Mouse (Mus musculus) megakaryocyte-erythroid progenitor cell, adult 5-6 weeks (primary cell): ENCODE measurements around the gene Ccdc12. TPM values are rescaled to one million over a fixed set of nuclear protein-coding genes. Genes with fewer than 3 reads are reported as not detected.
A peak's percentile ranks its signal among the peaks of the same experiment; 100 is the strongest.
"Not testable (repeated sequence)": the region's sequence is repeated elsewhere in the genome, so short reads cannot be mapped to it uniquely, and the experiment has no call there.

ENCODE experiments used
- ATAC-seq: replicated peaks from 2 replicates; pipeline ENCODE4 v1.8.0; 2016; ENCODE audit warnings: mild to moderate bottlenecking, inconsistent platforms; ENCODE audit not compliant: severe bottlenecking, poor library complexity, low FRiP score, low TSS enrichment
- total RNA-seq, 2 experiments: library from RNA; stranded (forward) in 1 of 2; stranded (reverse) in 1 of 2; fragments of 200-1000, 215-1000 nt in 1 of 2; fragments of >200 nt in 1 of 2; fragmentation: Nextera tagmentation in 1 of 2; gene quantifications; 2 replicates each; pipeline ENCODE4 v1.2.3; 2014 to 2017

The Ccdc12 gene
- total RNA-seq, 2 experiments from 2014 or later = 70.8 to 110 TPM

DNA sequence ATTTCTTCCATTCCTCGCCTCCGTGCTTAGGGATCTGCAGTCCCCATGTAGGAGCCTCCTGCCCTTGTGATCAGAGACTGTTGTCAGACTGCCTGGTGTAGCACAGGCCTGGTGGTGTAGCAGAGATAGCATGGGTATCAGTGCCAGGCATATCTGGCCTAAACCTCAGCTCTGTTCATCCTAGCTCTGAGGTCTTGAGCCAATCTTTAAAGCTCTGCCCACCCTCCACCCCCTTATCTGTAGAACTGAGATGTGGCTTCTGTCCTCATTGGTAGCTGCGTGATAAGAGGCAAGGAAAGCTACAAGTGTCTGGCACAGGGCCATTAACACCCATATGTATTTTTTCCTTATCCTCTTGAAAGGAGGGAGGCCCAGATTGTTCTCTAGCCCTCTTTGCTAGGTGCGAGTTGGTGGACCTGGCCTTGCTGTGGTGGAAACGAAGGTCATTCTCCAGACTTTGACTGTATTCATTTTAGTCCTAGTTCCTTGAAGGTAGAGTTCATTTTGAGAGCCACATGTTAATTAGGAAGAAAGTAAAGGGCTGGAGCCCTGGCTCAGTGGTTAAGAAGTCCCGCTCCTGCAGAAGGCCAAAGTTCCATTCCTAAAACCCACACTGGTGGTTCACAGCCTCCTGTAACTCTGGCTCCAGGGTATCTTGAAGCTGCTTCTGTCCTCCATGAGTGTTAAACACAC is 12.4 kb downstream of the Ccdc12 start:
- ATAC-seq = peak; percentile 87

DNA sequence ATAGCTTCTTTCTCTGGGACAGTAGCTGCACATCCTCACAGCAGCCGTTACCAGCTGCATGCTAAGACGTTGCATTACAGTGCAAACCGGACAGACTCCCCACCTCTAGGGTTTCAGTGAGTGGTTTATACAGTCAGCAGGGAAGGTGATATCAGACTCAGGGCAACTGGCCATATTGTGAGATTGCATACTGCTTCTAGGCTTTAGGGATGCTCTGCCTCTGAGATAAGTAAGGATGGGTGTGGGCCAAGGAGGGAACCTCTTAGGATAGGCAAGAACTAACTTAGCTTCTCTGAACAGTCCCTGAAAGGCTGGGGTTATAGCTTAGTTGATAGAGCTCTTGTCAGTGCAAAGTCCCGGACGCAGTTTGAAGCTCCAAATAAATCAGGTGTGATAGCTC is 13.5 kb downstream of the Ccdc12 start:
- ATAC-seq = peak; percentile 35

DNA sequence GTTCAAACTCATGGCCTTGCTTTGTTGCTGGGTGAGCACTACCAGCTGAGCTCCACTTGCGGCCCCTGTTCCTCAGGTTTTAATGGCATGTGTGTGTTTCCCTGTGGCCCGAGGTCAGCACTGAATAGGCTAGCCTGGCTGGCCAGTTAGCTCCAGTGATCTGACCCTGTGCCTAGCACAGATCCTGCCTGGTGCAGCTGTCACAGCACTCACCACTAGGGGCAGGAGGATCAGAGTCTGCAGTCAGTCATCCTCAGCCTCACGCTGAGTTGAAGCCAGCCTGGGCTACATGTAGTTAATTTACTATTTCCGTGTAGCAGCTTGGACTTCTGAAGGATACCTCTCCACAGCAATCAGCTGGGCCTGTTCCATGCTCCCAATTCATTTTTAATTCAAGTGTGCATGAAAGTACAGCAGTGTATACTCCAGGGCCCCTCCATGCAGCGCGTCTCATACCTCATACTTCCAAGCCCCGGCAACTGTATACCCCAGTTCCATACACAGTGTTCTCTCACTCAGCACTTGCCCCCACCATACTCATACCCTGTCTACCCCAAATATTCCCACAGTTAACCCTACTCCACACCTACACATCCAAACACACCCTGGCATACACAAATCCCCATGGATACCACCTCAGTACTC is 16.3 kb downstream of the Ccdc12 start:
- peak; percentile 54 for ATAC-seq

DNA sequence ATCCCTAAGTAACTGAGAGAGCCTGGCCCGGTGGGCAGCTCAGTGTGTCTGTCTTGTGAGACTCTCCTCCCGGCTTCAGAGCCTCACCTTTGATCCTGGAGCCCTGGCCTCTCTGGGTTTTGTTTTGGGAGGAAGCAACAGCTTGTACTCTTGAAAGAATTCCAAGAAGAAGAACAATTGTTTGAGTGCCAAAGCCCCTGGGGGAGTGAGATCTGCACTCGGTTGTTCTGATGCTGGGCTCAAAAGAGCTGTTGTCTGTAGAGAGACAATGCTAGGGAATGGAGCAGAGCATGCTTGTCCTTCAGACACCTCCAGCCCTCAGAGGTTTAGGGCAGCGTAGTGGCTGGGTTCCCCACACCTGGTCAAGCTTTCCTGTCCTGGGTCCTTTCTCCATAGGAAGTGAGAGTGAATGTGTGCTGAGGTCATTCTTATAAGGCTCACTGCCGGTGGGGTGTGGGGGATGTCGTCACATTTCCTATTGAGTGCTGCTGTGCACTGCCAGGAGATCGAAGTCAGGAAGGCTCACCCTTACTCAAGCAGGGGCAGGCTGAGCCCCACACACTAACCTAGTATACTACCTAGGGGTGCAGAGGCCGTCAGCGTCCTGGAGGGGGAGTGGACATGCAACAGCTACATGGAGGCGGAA is 16.9 kb downstream of the Ccdc12 start:
- no peak for ATAC-seq

DNA sequence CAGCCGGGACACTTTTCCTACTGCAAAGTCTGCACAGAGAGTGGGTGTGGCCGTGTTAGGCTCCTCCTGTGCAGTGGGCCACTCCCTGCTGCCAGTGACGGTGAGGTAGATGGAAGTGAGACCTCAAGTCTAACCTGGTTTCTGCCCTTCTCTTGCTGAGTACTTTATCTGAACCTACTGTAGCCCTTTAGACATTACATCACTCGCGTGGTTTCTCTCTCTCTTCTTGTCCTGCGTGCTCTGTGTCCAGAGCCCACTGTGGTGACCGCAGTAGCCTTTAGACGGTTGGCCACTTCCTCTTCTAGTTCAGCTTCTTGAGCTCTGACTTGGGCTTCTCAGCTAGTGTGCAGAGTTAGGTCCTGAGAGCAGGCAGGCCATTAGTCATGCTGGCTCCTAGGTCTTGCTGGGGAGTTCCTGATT is 20.2 kb downstream of the Ccdc12 start:
- peak; percentile 70 for ATAC-seq

DNA sequence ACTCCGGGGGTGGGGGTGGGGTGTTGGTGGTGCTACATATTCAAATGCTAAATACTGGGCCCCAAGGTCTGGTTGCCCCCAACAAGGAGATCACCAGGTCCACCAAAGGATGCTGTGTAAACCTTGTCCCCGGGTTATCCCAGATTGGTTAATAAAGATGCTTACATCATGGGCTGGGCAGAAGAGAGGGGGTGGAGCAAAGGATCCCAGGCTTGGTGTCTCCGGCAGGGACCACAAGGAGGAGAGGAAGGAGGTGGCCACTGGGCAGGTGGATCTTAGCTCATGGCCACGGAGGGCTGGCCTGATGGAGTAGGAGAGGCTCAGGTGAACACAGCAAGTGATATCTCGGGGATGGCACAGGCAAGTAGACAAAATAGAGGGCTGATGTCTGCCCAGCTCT is 22.6 kb downstream of the Ccdc12 start:
- no peak for ATAC-seq

DNA sequence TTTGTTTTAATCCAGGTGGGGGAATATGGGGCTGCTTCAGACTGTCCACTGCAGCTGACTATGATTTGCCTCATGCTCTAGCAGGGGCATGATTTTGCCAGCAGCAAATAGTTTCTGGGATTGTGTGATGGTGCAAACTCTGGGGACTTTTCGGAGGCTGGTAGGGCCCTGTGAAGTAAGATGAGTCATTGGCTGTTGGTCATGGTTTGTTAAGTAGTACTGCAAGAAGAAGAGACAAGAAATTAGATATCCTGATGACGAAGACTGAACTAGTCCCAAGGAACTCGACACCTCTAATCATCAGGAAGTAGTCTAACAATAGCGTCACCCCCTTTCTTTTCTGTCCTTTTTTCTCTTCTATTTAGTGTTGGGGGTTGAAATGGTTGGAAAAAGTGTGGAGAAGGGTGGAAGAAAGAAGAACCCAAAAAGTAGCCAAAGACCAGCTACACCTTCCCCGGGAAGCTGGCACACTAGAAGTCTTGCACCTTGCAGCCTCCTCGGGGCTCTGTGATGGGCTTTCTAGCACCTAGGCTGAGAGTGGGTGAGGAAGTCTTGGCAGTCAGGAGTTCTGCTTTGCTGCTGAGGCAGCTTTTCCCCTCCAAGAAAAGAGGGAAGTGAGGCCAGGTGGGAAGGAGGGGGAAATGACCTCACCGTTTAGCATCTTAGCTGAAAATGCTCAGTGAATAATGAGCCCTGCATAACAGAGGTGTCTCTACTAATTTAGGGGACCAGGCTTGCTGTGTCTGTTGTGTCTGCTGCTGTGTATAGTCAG is 24.6 kb downstream of the Ccdc12 start:
- no peak for ATAC-seq

DNA sequence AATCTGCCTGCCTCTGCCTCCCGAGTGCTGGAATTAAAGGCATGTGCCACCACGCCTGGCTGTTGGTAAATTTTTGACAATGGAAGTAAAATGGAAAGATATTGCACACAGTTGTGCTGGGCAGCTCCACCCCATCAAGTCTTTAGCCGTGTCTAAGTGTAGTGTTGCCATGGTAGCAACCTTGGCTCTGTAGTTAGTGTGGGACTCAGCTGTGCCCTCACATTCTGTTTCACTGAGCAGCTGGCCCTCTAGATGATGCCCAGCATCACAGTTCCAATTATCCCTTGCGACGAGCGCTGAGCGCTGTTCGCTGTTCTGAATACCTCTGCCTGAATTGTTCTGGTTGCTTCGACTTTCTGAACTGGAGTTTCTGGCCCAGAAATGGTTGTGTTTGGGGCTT is 25.5 kb downstream of the Ccdc12 start:
- no peak for ATAC-seq

DNA sequence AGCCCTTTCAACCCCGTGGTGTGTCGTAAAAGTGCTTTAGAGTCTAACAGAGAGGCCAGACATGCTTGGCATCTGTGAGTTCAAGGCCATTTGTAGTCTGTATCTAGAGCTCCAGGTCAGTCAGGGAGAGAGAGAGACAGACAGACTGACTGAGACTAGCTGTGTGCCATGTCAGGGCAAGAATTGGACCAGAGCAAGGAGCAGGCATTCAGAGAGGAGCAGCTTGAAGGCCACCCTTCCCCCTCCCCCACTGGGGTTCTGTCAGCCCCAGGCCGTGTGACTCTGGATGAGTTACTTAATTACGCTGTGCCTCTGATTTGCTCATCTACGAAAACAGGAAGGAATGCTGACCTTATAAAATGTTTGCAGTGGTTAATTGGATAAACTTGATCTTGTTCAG is 26.0 kb downstream of the Ccdc12 start:
- no peak for ATAC-seq

DNA sequence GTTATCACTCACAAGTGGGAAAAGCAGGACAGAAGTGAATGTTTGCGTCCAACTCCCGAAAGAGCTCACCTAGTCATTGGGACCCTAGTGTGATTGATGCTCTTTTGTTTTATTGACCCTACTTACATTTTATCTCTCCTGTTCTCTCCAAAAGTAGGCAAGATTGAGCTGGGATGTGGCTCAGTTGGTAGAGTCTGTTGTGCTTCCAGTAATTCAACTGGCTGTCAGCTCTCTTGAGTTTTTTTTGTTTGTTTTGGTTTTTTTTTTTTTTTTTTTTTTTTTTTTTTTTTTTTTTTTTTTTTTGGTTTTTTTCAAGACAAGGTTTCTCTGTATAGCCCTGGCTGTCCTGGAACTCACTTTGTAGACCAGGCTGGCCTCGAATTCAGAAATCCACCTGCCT is 26.4 kb downstream of the Ccdc12 start:
- ATAC-seq = not testable (repeated sequence)

DNA sequence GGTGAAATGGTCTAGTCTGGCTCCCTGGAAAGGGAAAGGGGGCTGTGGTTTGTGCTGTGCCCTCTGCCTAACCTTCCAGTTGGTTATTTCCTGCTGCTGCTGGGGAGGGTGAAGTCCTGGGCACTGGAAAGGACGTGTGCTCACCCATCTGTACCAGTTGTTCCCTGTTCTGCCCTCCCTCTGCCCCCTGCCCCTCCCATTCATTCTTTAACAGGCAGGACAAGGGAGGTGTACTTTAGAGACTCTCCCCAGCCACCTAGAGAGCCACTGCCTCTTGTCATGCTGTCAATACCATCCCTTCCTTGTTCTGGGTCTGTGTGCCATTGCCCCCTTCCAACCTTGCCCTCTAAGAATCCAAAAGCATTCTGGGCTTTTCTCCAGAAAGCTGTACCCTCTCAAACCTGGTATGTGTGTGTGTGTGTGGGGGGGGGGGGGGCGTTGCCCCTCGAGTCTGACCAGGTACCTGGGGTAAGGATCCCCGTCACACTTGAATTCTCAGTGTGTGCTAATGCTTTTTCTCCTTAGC is 27.3 kb downstream of the Ccdc12 start:
- no peak for ATAC-seq

DNA sequence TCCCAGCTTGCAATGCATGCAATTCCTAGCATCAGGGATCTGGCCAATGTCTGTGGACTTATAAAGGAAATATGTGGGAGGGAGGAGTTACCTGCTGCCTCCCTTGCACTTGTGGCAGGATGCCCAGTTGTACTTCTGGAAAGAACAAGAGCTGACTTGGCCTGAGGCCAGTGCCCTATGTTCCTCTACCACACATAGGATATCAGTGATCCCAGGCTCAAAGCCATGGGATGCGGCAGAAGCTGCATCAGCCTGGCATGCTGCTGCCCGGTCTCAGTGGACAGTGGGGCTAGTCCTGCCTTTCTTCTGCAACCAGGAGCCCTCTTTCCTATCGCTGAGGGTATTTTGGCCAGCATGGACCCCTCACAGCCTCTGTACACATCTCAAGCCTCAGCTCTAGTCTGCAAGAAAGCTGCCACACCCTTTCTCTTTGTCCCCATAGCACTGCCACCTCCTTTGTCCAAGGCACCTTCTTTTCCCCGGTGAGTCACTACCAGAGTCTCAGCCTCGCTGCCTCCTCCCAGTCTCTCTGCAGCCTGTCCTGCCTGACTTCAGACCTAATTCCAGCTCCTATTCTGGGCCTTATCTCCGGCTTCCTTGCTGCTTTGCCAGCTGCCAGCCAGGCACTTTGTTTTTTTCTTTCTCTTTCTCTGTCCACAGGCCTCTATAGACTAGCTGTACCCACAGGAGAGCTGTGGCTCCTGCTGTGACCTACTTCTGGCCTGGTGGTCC is 28.0 kb downstream of the Ccdc12 start:
- ATAC-seq = peak; percentile 56

DNA sequence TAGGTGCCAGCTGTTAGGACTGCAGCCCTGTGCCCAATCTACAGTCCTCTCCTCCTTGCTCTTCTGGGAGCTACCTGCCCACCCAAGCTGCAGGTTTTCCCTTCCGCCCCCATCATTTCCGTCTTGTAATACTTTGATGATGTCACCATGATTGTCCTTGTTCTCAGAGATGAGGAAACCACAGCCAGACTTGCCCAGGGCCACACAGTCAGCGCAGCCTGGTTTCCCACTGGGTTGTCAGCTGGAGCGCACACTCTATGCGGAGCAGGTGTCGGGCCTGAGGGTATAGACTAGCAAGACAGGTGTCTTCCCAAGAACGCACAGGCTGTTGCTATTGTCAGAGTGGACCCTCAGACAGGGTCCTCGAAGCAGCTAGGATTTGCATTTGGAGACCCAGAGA is 28.9 kb downstream of the Ccdc12 start:
- ATAC-seq = no peak

DNA sequence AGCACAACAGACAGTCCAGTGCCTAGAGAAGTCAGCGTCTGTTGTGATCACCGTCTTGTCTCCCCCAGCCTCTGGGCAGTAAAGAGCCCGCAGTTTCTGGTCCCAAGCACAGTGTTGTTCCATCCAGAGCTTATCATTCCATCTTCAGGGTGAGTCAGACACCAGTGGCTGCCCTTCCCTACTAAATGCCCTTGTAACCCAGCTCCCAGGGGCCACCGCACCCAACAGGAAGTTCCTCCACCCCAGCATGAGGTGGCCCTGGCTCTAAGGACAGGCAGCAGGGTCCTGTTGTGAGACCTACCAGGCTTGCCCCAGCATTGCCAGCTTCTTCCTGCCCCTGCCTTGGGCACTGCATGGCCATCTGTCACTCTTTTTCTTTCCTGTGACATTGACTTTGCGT is 29.3 kb downstream of the Ccdc12 start:
- ATAC-seq = 0 out of 2 replicates have a peak, but pooled peaks have one; percentile 21

DNA sequence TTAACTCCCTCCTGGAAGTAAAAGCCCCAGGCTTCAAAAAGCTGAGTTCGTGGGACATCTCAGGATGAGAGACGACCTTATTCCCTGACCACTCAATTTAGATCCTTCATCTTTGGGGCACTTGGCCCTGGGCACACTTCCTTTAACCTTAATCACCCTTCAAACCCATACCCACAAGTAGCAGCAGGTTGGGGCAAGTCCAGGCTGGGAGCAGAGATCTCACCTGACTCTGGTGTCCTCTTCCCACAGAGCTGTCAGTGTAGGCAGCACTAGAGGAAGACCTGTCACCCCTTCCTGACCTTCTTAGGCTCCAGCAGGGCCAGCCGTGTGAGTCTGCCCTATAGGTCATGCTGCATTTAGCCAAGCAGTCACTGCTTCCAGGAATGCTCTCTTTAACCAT is 30.2 kb downstream of the Ccdc12 start:
- ATAC-seq = no peak

DNA sequence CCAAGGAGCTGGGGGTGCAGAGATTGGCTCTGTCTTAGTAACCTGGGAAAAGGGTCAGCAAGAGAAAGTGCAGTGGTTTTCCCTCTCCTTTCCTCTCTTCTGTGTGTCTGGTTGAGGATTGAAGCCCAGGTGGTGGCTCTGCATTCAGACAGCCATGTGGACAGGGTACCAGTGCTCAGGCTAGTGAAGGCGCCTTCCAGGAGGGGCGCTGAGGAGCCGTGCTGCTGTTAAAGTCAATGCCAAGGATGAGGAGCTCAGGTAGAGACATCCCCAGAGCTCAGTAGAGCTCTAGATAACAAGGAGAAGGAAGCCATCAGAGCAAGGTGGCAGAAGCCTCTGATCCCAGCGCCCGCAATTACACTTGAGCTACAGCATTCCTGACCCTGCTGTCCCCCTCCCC is 30.8 kb downstream of the Ccdc12 start:
- no peak for ATAC-seq

DNA sequence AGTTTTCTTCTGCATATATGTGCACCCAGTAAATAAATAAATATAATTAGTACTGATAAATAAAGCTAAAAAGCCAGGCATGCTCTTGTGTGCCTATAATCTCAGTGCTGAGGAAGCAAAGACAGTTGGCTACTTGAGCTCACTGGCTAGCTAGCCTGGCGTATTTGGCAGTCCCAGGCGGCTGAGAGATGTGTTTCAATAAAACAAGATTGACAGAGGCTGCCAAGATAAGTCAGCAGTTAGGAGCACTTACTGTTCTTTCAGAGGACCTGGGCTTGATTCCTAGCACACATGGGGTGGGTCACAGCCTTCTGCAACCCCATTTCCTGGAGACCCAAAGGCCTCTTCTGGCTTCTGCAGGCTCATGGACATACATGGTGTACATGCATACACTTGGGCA is 31.5 kb downstream of the Ccdc12 start:
- no peak for ATAC-seq

DNA sequence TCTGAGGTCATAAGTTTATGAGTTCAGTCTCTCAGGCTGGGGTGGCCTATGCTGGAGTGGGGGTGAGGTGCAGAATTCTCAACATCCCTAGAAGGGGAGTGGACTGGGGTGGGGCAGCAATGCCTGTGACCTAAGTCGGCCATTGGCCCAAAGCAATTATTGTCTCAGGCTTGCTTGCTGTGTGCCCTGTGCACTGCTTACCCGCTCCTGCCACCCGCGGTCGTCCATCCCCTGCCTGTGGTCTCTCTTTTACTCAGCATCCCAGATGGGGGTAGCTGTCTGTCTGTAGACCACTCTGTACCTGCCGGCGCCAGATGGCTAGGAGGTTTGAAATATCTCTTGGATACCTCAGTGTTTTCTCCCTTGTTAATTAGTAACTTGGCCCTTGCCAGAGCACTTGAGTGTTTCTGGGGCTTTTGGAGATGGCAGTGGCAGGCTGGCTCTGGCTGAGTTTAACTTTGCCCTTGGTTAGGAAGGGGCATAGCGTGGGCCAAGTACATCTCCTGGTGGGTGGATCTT is 33.0 kb downstream of the Ccdc12 start:
- no peak for ATAC-seq

DNA sequence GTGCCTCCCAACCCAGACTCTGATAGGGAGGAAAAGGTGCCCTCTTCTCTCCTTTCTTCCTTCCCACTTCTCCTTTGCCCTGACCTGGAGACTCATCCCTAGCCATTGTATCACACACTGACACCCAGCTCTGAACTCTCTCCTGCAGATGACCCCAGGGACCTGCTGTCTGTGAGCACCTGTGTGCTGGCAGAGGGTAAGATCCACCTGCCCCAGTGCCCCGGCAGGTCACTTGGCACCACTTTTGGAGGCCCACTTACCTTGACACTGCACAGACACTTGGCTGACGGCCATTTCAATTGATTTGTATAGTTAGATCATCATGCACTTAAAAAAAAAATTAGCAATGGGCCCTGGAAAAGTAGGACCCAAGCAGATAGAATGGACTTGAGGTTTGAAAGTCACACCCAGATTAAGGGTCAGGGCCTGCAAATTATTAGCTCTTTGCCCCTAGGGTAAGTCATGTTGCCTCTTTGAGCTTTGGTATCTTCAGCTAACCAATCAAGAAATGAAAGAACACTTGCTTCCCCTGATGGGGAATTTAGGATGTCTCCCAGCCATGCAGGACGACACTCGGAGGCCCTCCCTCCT is 39.0 kb downstream of the Ccdc12 start:
- ATAC-seq = no peak
